Mouse (Mus musculus): ENCODE measurements around the gene Fam20a.

DNA sequence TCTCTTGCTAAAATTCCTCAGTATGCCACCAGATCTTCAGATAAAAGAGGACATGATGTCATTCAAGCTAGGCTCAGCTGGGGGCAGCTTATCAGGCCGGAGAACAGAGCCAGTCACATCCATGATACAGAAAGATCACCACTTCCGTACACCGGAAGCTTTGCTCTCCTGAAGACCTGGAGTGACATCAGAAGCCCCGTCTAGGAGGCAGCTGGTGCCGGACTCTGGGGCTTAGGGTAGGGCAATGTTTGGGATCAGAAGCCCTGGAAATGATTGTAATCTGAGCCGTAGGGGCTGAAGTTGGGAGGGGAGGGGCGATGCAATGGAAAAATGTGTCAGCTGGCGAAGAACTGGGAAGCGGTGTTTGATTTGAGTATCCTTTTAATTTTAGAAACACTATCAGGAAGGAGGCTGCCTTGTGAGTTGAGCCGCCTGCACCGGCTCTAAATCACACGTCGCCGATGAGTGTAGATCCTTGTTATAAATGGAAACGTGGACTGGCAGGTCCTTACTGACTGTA lies 99.5 kb downstream of the Fam20a start:
- TF ChIP-seq CTCF (IDR thresholded peaks at IDR 0.05; ENCODE audit: insufficient read depth, low read depth, low read length) (no peak), POLR2A (IDR thresholded peaks at IDR 0.05; ENCODE audit: insufficient read depth, low read depth, low read length) (no peak)

All from olfactory bulb, adult 2 months (tissue).